20 mouse cellular contexts compared by ENCODE assay signal in genomic region chr15:68755255-68755654, GRCm38 (mm10).
DNase-seq lines count a peak whose midpoint lies in the region; ATAC-seq and TF ChIP-seq lines count a peak whose summit lies in the region.
"Had no signal": no experiment of that assay in that cellular context is flagged by ENCODE, and none has a peak within 500 bp of the region (broad histone marks: within the 10 kb centered on the region; RNA-seq: fewer than 3 reads in every experiment).

No protein-coding gene starts in this region.

- H3K27ac ChIP-seq in heart, embryonic 15.5 days = peak overlapping the region; percentile 29; the same call in 1 of the 2 replicates
- H3K27ac ChIP-seq in layer of hippocampus, adult 2 months = peak overlapping the region; percentile 40
- peak overlapping the region; percentile 64; the same call in 1 of the 2 replicates for H3K27ac ChIP-seq in cortical plate, adult 2 months (ENCODE audit: insufficient read depth, low read length)
- H3K27ac ChIP-seq: embryonic facial prominence, embryonic 10.5 days; hindbrain, embryonic 15.5 days had no signal

- ATAC-seq in frontal cortex, adult (ENCODE audit: low TSS enrichment) = peak; percentile 55
- ATAC-seq in heart, embryonic 15.5 days (replicated peaks; ENCODE audit: insufficient number of reproducible peaks, insufficient read depth, low FRiP score, low read depth) = no peak
- ATAC-seq: activated CD4-positive, CD25-positive, alpha-beta regulatory T cell, adult 4 months; forebrain, embryonic 14.5 days; intestine, embryonic 16.5 days; Patski had no signal

- no peaks in the 10 kb centered on the region for H3K27me3 ChIP-seq in heart, embryonic 15.5 days
- H3K27me3 ChIP-seq: hindbrain, embryonic 15.5 days; Patski had no signal

- intact Hi-C loops in heart, postnatal 36 days (cut with DNase I) = no loop called here

- 33% methylated on average over 1 of the region's 1 CpGs for WGBS in heart, embryonic 15.5 days

- TF ChIP-seq POLR2A in cortical plate, adult 2 months (IDR thresholded peaks at IDR 0.05; ENCODE audit: extremely low read depth, insufficient read depth, low read length) = no peak

- no peak overlapping the region for H3K4me2 ChIP-seq in heart, embryonic 15.5 days
- H3K4me2 ChIP-seq: hindbrain, embryonic 15.5 days had no signal

- no peak overlapping the region for H3K9ac ChIP-seq in heart, embryonic 15.5 days
- H3K9ac ChIP-seq: hindbrain, embryonic 15.5 days had no signal

- H3K9me3 ChIP-seq in heart, embryonic 15.5 days (replicated peaks) = no peaks in the 10 kb centered on the region
- H3K9me3 ChIP-seq: embryonic facial prominence, embryonic 10.5 days; hindbrain, embryonic 15.5 days had no signal

- H3K4me1 ChIP-seq in heart, embryonic 15.5 days (replicated peaks) = no peaks in the 10 kb centered on the region; the same call in 1 of the 2 replicates
- peaks cover 5% of the 10 kb centered on the region for H3K4me1 ChIP-seq in cortical plate, adult 2 months (ENCODE audit: control insufficient read depth, insufficient read depth, low read length)
- H3K4me1 ChIP-seq: embryonic facial prominence, embryonic 10.5 days; hindbrain, embryonic 15.5 days had no signal

- DNase-seq in frontal cortex, adult 2 months (ENCODE audit: extremely low spot score in 1 of 2, low spot score in 1 of 2) = no peak
- DNase-seq in heart, postnatal 36 days = no peak
- DNase-seq in layer of hippocampus, adult 2 months (ENCODE audit: low spot score in 2 of 2) = no peak
- DNase-seq in layer of hippocampus, adult 9-10 months (ENCODE audit: low spot score) = no peak
- DNase-seq in retina, embryonic 14.5 days (ENCODE audit: low spot score) = no peak
- DNase-seq: adrenal gland, postnatal 14 days; cerebellum, adult 11-12 months; cerebellum, adult 9-10 months; cerebellum, postnatal 25 days; gastrocnemius, postnatal 14 days; kidney, adult 2 months had no signal

- no peak overlapping the region for H3K4me3 ChIP-seq in heart, embryonic 15.5 days
- H3K4me3 ChIP-seq in layer of hippocampus, adult 2 months = no peak overlapping the region
- no peak overlapping the region for H3K4me3 ChIP-seq in cortical plate, adult 2 months (ENCODE audit: insufficient read depth, low read length)
- H3K4me3 ChIP-seq: embryonic facial prominence, embryonic 10.5 days; hindbrain, embryonic 15.5 days had no signal

- no peaks in the 10 kb centered on the region for H3K36me3 ChIP-seq in heart, embryonic 15.5 days
- H3K36me3 ChIP-seq: embryonic facial prominence, embryonic 10.5 days; hindbrain, embryonic 15.5 days had no signal

- TF ChIP-seq CTCF in layer of hippocampus, adult 2 months (conservative IDR thresholded peaks at IDR 0.05) = no peak
- TF ChIP-seq CTCF in cortical plate, adult 2 months (IDR thresholded peaks at IDR 0.05; ENCODE audit: extremely low read depth, insufficient read depth, low read length) = no peak
